Mouse (Mus musculus) mesoderm, embryonic 11.5 days (tissue): Measurements from ENCODE around the gene Rer1.
"Not testable (repeated sequence)": the region's sequence is repeated elsewhere in the genome, so short reads cannot be mapped to it uniquely, and the experiment has no call there.

ENCODE experiments used
- DNase-seq: peaks from one replicate; pipeline ENCODE4 v3.0.0-alpha.2; 2012; ENCODE audit warnings: low read depth, low spot score

Rer1 gene

GRCm38 (mm10) chr4:155113766-155114410 is 27.7 kb upstream of the Rer1 start:
- DNase-seq: no peak

DNA sequence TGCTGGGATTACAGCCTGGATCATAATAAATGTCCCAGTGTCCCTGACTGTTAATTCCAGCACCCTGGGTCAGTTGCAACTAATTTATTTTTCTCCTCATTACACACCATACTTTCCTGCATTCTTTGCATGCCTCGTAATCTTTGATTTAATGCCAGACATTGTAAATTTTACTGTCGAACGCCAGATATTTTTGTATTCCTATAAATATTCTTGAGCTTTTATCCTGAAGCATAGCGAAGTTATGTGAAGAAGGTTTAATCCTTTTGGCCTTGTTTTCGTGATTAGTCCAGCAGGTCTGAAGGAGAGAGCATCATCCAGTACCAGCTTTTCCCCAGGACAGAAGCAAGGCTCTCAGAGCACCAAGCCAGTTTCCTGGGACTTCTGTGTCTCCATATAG is 23.3 kb upstream of the Rer1 start:
- no peak for DNase-seq

DNA sequence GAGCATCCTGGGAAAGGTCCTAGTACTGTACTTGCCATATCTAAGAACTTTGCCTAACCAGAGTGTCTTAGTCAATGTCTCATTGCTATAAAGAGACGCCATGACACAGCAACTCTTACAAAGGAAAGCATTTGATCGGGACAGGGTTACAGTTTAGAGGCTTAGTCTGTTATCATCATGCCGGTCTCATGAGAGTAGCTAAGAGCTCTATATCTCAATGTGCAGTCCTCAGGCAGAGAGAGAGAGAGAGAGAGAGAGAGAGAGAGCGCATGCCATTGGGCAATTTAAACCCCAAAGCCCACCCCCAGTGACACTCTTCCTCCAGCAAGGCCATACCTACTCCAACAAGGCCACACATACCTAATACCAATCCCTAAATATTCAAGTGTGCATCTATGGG is 21.7 kb upstream of the Rer1 start:
- DNase-seq: no peak

DNA sequence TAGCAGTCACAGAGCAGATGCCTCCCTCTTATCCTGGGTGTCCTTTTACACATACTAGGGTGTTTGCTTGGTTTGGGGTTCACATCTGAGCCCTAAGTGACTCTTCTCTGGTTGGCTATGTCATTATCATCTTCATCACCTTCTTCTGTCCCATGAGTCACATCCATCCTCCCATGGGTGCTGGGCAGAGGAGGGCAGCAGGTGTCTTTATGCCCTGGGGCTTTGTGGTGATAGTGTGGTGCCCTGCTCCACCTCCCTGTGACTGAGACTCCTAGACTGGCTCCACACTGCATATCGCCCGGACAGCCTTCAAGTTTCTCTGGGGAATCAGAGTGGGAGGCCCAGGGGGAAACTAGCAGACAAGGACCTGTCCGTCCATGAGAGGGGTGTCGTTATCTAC is 12.4 kb upstream of the Rer1 start:
- no peak for DNase-seq

DNA sequence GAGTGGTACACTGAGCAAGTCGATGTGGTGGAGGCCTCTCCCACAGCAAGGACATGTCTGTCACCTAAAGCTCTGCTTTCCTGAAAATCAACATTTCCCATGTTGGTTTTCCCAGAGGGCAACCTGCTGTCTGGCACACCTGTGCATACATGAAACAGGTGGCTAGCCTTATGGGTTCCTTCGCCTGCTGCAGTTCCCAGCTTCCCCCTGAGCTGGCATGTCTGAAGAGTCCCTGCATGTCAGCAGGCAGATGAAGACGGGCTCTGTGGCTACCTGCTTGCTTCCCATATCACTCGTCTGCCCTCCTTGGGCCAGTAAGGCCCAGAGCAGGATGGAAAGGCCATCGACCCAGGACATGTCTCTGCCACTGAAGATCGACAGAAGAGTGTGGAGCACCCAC is 11.3 kb upstream of the Rer1 start:
- DNase-seq: no peak

- DNase-seq: no peak
Measured at GRCm38 (mm10) chr4:155095967-155096366, 9.8 kb upstream of the Rer1 start.

GRCm38 (mm10) chr4:155095238-155095900 is 9.2 kb upstream of the Rer1 start:
- DNase-seq: peak; percentile 94

DNA sequence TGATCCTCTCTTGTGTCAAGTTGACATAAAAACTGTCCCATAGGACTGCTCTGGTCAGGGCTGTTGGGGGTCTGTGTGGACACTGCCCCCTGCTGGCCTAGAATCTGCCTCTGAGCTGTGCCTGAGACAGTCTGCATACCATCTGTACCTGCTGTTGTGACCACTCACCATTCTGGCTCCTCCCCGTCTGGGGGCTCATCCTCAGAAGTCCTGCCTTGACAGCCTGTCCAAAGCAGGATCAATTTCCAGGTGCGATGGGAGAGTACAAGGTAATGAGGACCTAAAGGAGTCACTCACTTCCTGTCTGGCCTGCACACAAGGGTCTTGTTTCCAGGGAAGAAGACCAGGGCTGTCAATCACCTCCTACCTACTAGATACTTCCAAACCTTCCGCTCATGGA is 8.4 kb upstream of the Rer1 start:
- peak; percentile 74 for DNase-seq

- no peak for DNase-seq
Measured at GRCm38 (mm10) chr4:155093431-155094149, 7.4 kb upstream of the Rer1 start.

- DNase-seq: no peak
Measured at GRCm38 (mm10) chr4:155092718-155093430, 6.7 kb upstream of the Rer1 start.

GRCm38 (mm10) chr4:155090688-155091449 is 4.7 kb upstream of the Rer1 start:
- DNase-seq: no peak

DNA sequence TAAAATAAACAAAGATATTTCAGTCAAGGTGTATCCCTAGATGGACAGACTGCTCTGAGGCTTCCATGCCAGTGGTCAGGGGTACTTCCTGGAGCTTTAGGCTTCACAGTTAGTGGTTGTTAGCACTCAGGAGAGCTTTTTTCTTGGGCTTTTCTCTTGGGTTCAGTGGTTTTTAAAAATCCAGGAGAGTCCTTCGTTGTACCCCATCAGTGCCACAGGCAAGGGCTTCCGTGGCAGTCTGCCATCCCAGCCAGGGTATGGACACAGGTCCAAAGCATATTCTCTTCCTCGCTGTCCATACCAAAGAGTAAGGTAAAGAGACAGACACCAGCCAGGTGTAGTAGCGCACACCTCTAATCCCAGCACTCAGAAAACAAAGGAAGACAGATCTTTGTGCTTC is 4.0 kb upstream of the Rer1 start:
- DNase-seq: no peak

- no peak for DNase-seq
Measured at GRCm38 (mm10) chr4:155089241-155089640, 3.1 kb upstream of the Rer1 start.

GRCm38 (mm10) chr4:155085206-155086107 is 725 bp downstream of the Rer1 start:
- DNase-seq: no peak

- no peak for DNase-seq
Measured at GRCm38 (mm10) chr4:155084351-155084750, 1.8 kb downstream of the Rer1 start.

DNA sequence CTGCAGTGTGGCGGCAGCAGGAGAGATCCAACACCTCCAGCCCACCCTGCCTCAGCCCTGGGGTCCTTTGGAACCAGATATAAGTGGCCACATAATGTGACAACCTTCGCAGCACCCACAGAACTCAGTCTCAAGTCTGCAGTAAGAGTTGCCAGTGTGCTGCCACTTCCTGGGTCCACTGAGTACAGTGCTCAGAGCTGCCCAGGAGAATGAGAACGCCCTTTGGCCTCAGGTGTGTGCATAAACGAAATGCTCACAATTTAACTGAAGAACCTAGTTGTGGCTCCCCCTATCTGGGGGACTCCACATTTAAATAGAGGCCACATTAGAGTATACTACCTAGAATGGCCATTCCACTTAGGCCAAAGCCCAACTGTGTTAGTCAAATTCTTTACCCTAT is 2.6 kb downstream of the Rer1 start:
- no peak for DNase-seq

DNA sequence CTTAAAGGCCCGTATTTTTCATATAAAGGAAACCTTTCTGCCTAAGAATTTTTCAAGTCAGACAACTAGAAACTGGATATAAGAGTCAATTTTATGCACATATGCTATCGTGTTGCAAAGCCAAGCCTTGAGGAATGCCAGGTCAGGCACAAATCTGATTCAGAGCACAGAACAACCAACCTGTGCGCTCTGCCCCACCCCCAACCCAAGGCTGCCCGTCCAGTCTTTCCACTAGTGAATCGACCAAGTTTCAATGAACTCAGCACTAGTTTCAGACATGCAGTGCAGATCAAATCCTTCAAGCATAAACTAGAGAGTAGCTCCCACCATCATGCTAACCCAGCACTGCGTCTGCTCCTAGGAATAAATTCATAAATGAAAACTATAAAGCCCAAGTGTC is 6.5 kb downstream of the Rer1 start:
- no peak for DNase-seq

DNA sequence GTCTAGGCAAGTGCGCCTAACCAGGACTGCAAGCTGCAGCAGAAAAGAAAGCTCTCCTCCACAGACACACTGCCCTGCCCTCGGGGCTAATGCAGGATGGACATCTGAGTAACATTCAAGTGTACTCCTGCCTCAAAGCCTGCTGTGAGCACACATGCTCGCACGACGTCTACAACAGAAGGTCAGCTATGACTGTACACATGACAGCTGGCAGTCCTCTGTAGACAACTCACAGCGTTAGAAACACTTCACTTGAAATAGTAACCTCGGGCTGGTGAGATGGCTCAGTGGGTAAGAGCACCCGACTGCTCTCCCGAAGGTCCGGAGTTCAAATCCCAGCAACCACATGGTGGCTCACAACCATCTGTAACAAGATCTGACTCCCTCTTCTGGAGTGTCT is 7.4 kb downstream of the Rer1 start:
- DNase-seq: not testable (repeated sequence)

GRCm38 (mm10) chr4:155076677-155077076 is 9.5 kb downstream of the Rer1 start:
- DNase-seq: no peak

- DNase-seq: no peak
Measured at GRCm38 (mm10) chr4:155075813-155076212, 10.4 kb downstream of the Rer1 start.

DNA sequence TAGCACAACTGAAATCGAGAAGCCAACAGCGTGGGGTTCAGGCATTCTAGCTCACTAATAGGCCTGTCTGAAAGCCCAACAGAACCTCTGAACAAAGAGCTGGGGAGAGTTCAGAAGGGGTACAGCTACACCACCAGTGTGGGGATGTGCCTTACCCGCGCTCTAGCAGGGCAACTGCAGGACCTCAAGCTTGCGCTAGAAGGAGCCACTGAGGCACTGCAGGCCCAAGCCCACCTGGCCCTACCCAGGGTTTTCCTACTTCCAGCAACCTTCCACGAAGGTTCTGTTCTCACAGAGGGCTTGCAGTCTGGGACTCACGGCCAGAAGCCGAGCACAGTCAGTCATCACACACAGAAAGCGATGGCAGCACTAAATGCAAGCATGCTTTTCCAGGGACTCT is 11.0 kb downstream of the Rer1 start:
- DNase-seq: no peak
